Mouse (Mus musculus): ENCODE data around the gene Rtn3.
"Not testable (repeated sequence)": the region's sequence is repeated elsewhere in the genome, so short reads cannot be mapped to it uniquely, and the experiment has no call there.

Gene Rtn3

DNA sequence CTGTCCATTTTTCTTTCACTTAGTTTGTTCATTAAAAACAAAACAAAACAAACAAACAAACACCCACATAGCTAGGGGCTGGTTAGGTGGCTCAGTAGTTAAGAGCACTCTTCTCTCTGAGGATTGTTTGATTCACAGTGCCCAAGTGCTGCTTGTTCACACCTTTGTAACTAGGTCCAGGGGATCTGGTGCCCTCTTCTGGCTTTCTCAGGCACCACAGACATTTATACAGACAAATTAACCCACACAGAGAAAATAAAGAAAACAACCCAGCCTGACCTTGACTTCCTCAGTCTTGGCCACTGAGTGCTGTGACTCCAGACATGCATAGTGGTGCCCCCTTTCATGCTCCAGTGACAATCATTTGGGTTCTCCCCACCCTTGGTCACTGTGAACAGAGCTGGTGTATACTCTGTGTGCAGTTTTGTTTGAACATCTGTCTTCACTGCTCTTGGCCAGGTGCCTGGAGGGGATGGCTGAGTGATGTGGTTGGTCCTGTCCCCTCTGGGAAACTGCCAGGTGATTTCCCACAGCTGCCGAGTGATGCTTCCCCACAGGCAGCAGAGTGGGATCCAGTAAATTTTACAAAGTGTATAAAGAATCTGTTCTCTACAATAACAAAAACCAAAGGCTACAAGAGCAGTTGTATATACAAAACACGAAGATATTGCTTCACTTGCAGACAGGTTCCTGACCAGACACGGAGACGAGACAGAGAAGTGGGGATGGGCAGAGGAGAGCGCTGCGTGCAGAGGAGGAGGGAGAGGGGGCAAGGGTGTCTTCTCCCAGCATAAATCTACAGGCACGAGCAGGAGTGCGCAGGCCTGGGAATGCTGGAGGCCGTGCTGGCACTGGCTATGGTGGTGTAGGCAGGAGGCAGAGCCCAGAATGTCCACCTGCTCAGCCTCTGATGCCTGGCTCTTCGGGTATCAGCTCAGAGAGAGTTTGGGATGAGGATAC lies 85.9 kb downstream of the Rtn3 start:
- DNase-seq (ENCODE audit: low read depth, low spot score) = peak; percentile 60

DNA sequence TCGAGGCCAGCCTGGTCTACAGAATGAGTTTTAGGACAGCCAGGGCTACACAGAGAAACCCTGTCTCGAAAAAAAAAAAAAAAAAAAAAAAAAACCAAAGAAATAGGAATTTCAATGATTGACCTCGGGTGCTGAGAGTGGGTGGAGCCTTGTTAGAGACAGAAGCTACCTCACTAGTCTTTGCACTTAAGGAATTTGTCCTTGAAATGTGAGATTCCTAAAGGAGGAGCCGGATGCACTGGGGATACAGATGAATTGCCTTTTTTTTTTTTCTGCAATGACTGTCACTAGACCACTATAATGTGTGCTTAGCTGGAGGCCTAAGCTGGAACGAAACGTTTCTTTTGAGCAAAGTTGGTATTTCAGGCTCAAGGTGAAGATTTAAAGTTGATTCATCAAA lies 94.6 kb downstream of the Rtn3 start:
- Histone ChIP-seq H3K36me3 (ENCODE audit: control insufficient read depth, insufficient read depth, low read length, poor library complexity, severe bottlenecking) (no peaks in the 10 kb centered on the region), H3K27me3 (ENCODE audit: control insufficient read depth, insufficient read depth, low read length, poor library complexity, severe bottlenecking) (no peaks in the 10 kb centered on the region)
- DNase-seq (ENCODE audit: low read depth, low spot score) = no peak

More for the DNA sequence above, 85.9 kb downstream of the Rtn3 start:
- not testable (repeated sequence) for H3K27me3 ChIP-seq (ENCODE audit: control insufficient read depth, insufficient read depth, low read length, poor library complexity, severe bottlenecking); H3K36me3 ChIP-seq (ENCODE audit: control insufficient read depth, insufficient read depth, low read length, poor library complexity, severe bottlenecking)

DNA sequence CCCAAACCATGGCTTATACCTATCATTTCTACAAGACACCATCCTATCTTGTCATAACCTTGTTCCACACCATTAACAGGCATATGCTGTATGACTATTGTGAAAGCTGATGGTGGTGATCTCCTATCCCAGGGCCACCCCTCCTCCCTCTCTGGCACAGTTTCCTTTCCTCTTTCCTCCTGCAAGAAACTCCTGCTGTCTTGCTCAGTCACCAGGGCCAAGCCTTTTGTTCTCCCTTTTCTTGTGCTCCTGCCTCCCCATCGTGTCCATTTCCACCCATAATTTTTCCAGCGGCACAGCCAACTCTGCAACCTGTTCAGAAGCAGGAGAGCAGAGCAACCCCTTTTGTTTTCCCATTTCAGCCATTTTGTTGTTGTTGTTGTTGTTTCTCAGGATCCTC lies 97.0 kb downstream of the Rtn3 start:
- Histone ChIP-seq H3K36me3 (ENCODE audit: control insufficient read depth, insufficient read depth, low read length, poor library complexity, severe bottlenecking) (no peaks in the 10 kb centered on the region), H3K27me3 (ENCODE audit: control insufficient read depth, insufficient read depth, low read length, poor library complexity, severe bottlenecking) (no peaks in the 10 kb centered on the region)

DNA sequence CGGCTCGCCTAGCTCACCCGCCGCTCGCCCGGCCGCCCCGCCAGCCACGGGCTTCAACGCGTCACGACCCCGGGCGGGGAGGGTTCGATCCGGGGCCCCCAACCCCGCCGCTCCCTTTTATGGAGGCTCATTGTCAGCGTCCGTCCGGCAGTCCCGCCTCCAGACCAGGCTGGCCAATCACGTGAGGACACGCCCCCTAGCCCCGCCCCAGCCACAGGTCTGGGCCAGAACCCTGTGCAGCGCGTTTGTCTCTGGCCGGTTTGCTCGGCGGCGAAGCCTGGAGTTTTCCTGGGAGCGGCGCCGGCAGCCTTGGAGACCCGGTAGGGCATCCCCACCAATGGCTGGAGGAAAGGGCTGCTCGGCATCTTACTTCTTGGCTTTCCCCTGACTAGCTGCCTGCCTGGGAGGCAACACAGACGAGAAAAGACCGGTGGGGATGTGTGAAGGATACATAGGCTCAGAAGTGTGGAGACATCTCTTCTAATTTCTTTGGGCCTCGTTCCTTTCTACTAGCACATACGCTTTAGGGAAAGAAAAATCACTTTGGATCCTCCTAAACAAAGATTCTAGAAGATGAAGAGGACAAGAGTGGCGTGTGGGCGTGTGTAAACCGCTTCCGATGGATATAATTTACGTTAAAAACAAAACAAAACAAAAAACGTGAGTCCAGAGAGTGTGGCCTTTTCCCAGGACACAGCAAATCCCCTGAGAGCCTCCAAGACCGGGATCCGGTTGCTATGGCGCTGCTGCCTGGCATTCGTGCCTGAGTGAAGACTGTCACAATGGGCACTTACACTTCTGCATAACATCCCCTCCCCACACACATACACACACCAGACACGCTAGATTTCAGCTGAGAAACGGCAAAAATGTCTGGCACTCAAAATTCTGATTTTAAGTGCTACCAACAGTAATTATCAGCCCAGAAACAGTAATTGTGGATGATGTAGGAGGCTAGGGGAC lies 99.9 kb downstream of the Rtn3 start, which contains the start of gene Spindoc:
Gene Spindoc, minus strand, starts transcription at position 92 of the 963 bp plus-strand sequence.
- no peaks in the 10 kb centered on the region for H3K27me3 ChIP-seq (ENCODE audit: control insufficient read depth, insufficient read depth, low read length, poor library complexity, severe bottlenecking)
- DNase-seq (ENCODE audit: low read depth, low spot score) = peak; percentile 94
- no peaks in the 10 kb centered on the region for H3K36me3 ChIP-seq (ENCODE audit: control insufficient read depth, insufficient read depth, low read length, poor library complexity, severe bottlenecking)

More for the DNA sequence above, 97.0 kb downstream of the Rtn3 start:
- DNase-seq (ENCODE audit: low read depth, low spot score) = no peak

DNA sequence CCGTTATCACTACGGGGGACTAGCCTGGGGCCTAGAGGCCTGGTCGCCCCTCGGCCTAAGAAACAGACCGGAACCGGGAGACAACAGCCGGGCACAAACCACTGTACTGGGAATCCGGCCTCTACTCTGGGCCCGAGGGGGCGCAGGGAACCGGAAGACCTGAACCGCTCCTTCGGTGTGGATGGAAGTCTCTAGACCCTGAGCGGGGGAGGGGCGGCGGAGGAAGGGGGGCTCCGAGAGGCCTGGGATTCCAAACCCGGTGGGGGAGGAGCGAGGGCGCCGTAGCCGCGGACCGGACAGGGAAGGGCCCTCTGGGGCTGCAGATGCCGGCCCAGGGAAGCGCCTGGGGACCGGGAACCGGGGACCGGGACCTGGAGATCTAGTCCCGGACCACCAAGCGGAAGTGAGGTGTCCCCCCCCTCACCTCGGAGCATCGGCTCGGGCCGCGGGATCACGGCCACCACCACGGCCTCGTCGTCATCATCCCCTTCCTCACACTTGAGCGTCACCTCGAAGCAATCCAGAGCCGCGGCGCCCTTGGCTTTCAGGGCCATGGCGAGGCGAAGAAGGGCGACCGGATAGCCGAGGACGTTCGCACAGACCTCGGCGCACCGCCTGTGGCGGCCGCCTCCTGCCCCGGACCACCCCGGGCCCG lies 100.7 kb downstream of the Rtn3 start:
- Histone ChIP-seq H3K27me3 (ENCODE audit: control insufficient read depth, insufficient read depth, low read length, poor library complexity, severe bottlenecking) (no peaks in the 10 kb centered on the region), H3K36me3 (ENCODE audit: control insufficient read depth, insufficient read depth, low read length, poor library complexity, severe bottlenecking) (no peaks in the 10 kb centered on the region)
- DNase-seq (ENCODE audit: low read depth, low spot score) = peak; percentile 40

DNA sequence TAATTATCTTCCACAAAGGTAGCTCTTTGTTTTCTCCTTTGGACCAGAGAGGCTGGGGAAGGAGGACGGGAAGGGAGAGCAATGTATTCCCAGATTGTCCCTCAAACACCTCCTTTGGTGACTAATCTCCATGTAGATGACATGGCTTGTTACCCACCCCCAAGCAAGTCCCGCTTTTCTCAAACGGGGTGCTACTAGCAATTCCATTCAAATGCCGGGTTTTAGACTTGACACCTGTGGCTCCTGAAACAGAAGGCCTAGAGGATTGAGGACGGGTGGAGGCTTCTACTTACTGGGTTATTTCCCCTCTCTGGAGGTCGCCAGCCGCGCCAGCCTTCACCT lies 101.2 kb downstream of the Rtn3 start:
- no peak for DNase-seq (ENCODE audit: low read depth, low spot score)
- Histone ChIP-seq H3K27me3 (ENCODE audit: control insufficient read depth, insufficient read depth, low read length, poor library complexity, severe bottlenecking) (no peaks in the 10 kb centered on the region), H3K36me3 (ENCODE audit: control insufficient read depth, insufficient read depth, low read length, poor library complexity, severe bottlenecking) (no peaks in the 10 kb centered on the region)

DNA sequence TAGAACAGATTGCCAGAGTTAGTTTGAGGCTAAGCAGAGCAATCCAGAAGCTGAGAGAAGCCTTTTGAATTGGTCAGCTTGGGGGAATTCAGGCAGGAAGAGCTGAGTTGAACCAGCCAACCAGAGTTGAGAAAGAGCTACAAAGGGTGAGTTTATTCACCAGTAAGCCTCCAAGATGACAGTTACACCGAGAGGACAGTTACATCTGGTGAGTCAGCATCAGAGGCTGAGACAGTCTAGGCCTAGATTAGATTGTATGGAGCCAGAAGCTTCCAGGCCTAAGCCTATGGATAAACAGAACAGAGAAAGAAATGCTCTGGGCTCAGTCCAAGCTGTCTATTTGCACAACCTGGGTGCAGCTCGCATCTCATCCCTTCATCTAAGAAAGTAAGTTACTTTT lies 105.4 kb downstream of the Rtn3 start:
- Histone ChIP-seq H3K36me3 (ENCODE audit: control insufficient read depth, insufficient read depth, low read length, poor library complexity, severe bottlenecking) (peaks cover 4% of the 10 kb centered on the region; the same call in 1 of the 2 replicates), H3K27me3 (ENCODE audit: control insufficient read depth, insufficient read depth, low read length, poor library complexity, severe bottlenecking) (no peaks in the 10 kb centered on the region)
- no peak for DNase-seq (ENCODE audit: low read depth, low spot score)

Data from splenic B cell, adult 2 months (primary cell).